ENCODE assay signal across 15 mouse cellular contexts in the genomic region with DNA sequence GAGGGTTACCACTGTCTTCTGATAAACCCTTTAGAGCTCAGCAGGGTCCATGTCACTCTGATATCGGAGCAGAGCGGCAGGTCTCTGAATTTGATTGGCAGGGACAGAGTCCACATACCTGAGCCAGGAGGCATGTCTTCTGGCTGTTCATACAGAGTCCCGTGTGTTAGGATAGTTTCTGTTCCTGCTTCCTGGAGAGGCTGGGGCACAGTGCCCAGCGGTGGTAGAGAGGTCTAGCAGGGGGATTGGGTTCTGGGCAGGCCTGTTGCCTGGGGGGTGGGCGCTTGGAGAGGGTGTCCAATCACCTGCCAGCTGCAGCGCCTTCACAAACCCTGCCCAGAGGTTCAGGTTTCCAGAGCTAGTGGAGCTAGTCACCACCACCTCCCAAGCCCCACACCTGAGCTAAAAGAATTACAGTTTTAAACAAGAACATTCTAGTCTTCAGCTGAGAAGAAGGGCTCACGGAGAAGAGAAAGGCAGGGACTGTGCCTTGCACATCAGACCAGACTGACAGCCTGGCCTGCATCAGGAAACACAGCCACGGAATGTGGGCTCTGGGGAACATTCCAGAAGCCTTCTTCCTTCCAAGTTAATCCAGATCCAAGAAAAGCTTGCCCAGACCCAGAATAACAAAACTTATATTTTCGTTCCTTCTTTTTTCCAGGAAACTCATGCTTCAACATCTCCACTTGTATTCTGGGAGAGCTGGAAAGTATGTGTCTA. TPM values are rescaled to one million over a fixed set of nuclear protein-coding genes. Genes with fewer than 3 reads are reported as not detected.
DNase-seq lines count a peak whose midpoint lies in the region; ATAC-seq and TF ChIP-seq lines count a peak whose summit lies in the region.
"Had no signal": no experiment of that assay in that cellular context is flagged by ENCODE, and none has a peak within 500 bp of the region (broad histone marks: within the 10 kb centered on the region; RNA-seq: fewer than 3 reads in every experiment).

No protein-coding gene starts in this region.

- 55% methylated on average over 9 of the region's 9 CpGs for WGBS in kidney, embryonic 16.5 days
- WGBS in intestine, embryonic 15.5 days = 50% methylated on average over 9 of the region's 9 CpGs
- WGBS in limb, embryonic 14.5 days = 52% methylated on average over 9 of the region's 9 CpGs

- DNase-seq in kidney, adult 18-20 months = no peak
- DNase-seq in limb, embryonic 14.5 days (ENCODE audit: low spot score) = peak; percentile 10
- DNase-seq in lung, postnatal 4 days = peak; percentile 34 to 71
- DNase-seq in embryo, embryonic 9.5 days (ENCODE audit: extremely low spot score) = no peak
- no peak for DNase-seq in liver
- DNase-seq: cerebellum, adult 11-12 months; thymus, postnatal 25 days had no signal

- peak overlapping the region; percentile 35 for H3K4me2 ChIP-seq in kidney, embryonic 16.5 days (replicated peaks; ENCODE audit: low read depth, low read length)
- H3K4me2 ChIP-seq in intestine, embryonic 15.5 days (replicated peaks) = peak overlapping the region; percentile 43
- 0 out of 2 replicates have a peak overlapping the region, but pooled peaks have one; percentile 5 for H3K4me2 ChIP-seq in limb, embryonic 14.5 days (replicated peaks; ENCODE audit: low read depth, low read length, severe bottlenecking)
- H3K4me2 ChIP-seq: heart, embryonic 15.5 days; hindbrain, embryonic 15.5 days had no signal

- H3K36me3 ChIP-seq in kidney, embryonic 16.5 days (ENCODE audit: insufficient read depth, low read length) = no peaks in the 10 kb centered on the region
- no peaks in the 10 kb centered on the region for H3K36me3 ChIP-seq in intestine, embryonic 15.5 days
- H3K36me3 ChIP-seq in limb, embryonic 14.5 days (ENCODE audit: control insufficient read depth, insufficient read depth, low read length) = no peaks in the 10 kb centered on the region
- H3K36me3 ChIP-seq: heart, embryonic 15.5 days; hindbrain, embryonic 15.5 days; midbrain, embryonic 10.5 days had no signal

- no peak for TF ChIP-seq POLR2A in limb, embryonic 14.5 days (IDR thresholded peaks at IDR 0.05; ENCODE audit: borderline replicate concordance, extremely low read depth, insufficient read depth, insufficient read length)

- ATAC-seq in kidney, embryonic 16.5 days (ENCODE audit: low FRiP score, low TSS enrichment) = peak; percentile 90; the same call in 1 of the 2 replicates
- peak; percentile 91 for ATAC-seq in intestine, embryonic 15.5 days
- ATAC-seq in limb, embryonic 14.5 days (ENCODE audit: low FRiP score, low read depth) = no peak
- ATAC-seq in activated CD4-positive, CD25-positive, alpha-beta regulatory T cell, adult 4 months = no peak

- no peaks in the 10 kb centered on the region for H3K9me3 ChIP-seq in kidney, embryonic 16.5 days (ENCODE audit: low read length)
- no peaks in the 10 kb centered on the region for H3K9me3 ChIP-seq in intestine, embryonic 15.5 days
- H3K9me3 ChIP-seq in limb, embryonic 14.5 days (ENCODE audit: control insufficient read depth, low read length) = no peaks in the 10 kb centered on the region
- H3K9me3 ChIP-seq: heart, embryonic 15.5 days; hindbrain, embryonic 15.5 days; midbrain, embryonic 10.5 days had no signal

- peaks cover 7% of the 10 kb centered on the region; the same call in 1 of the 2 replicates for H3K4me1 ChIP-seq in kidney, embryonic 16.5 days (ENCODE audit: insufficient read depth, low read length)
- H3K4me1 ChIP-seq in intestine, embryonic 15.5 days (replicated peaks) = no peaks in the 10 kb centered on the region
- peaks cover 3% of the 10 kb centered on the region; the same call in 1 of the 2 replicates for H3K4me1 ChIP-seq in limb, embryonic 14.5 days (ENCODE audit: control insufficient read depth, insufficient read depth, low read length)
- H3K4me1 ChIP-seq: midbrain, embryonic 10.5 days had no signal

- H3K9ac ChIP-seq in kidney, embryonic 16.5 days (replicated peaks; ENCODE audit: low read length) = no peak overlapping the region
- no peak overlapping the region; the same call in 1 of the 2 replicates for H3K9ac ChIP-seq in intestine, embryonic 15.5 days
- H3K9ac ChIP-seq in limb, embryonic 14.5 days (ENCODE audit: low read depth, low read length, severe bottlenecking) = no peak overlapping the region
- H3K9ac ChIP-seq: heart, embryonic 15.5 days; hindbrain, embryonic 15.5 days; liver, embryonic 14.5 days had no signal

- H3K4me3 ChIP-seq in kidney, embryonic 16.5 days (ENCODE audit: low read length) = no peak overlapping the region
- no peak overlapping the region for H3K4me3 ChIP-seq in intestine, embryonic 15.5 days (replicated peaks)
- no peak overlapping the region for H3K4me3 ChIP-seq in limb, embryonic 14.5 days (replicated peaks; ENCODE audit: low read length)
- H3K4me3 ChIP-seq: heart, embryonic 15.5 days; hindbrain, embryonic 15.5 days; midbrain, embryonic 10.5 days had no signal

- no peaks in the 10 kb centered on the region for H3K27me3 ChIP-seq in kidney, embryonic 16.5 days (ENCODE audit: insufficient read depth, low read length)
- no peaks in the 10 kb centered on the region for H3K27me3 ChIP-seq in intestine, embryonic 15.5 days (replicated peaks)
- H3K27me3 ChIP-seq in limb, embryonic 14.5 days (ENCODE audit: control insufficient read depth, insufficient read depth, low read length) = no peaks in the 10 kb centered on the region
- H3K27me3 ChIP-seq: heart, embryonic 15.5 days; hindbrain, embryonic 15.5 days had no signal

- H3K27ac ChIP-seq in kidney, embryonic 16.5 days (ENCODE audit: low read length) = no peak overlapping the region
- peak overlapping the region; percentile 66 for H3K27ac ChIP-seq in intestine, embryonic 15.5 days
- H3K27ac ChIP-seq in limb, embryonic 14.5 days (replicated peaks; ENCODE audit: low read depth, low read length) = no peak overlapping the region
- H3K27ac ChIP-seq: heart, embryonic 15.5 days; hindbrain, embryonic 15.5 days; liver, embryonic 14.5 days; midbrain, embryonic 10.5 days had no signal

RNA-seq across cellular contexts. Expression of a gene that starts 3.9 kb away (rescaled TPM):
- 0.10 and 0.18 TPM in 2 replicates for polyA plus RNA-seq in kidney, embryonic 16.5 days (2015; fragmentation: Nextera tagmentation; extraction: Ambion mirVana)
- polyA plus RNA-seq in intestine, embryonic 15.5 days (2015; fragmentation: Nextera tagmentation; extraction: Ambion mirVana) = 1.7 and 3.1 TPM in 2 replicates
- polyA plus RNA-seq in limb, embryonic 14.5 days (2012; rRNA removed) = 0.09 and 0.14 TPM in 2 replicates
- polyA plus RNA-seq in limb, embryonic 14.5 days (2014; fragmentation: Nextera tagmentation; extraction: Ambion mirVana) = 0.17 and 0.28 TPM in 2 replicates
- not detected for polyA plus RNA-seq in activated CD4-positive, CD25-positive, alpha-beta regulatory T cell, adult 4 months (2017; shearing (Covaris generic))
- polyA plus RNA-seq: gonadal fat pad, adult 2 months; liver, embryonic 14.5 days; midbrain, embryonic 10.5 days had no signal

Comparison
In these comparisons a context has a peak if more than half of its experiments do, and no peak if none do; other contexts are left out.
1. ATAC-seq: peak in kidney, embryonic 16.5 days (single experiment) and intestine, embryonic 15.5 days (single experiment); none in limb, embryonic 14.5 days (single experiment) and activated CD4-positive, CD25-positive, alpha-beta regulatory T cell, adult 4 months (single experiment).
2. DNase-seq: peak in limb, embryonic 14.5 days (single experiment) and lung, postnatal 4 days (2 of 2); none in kidney, adult 18-20 months (single experiment), embryo, embryonic 9.5 days (single experiment) and liver (single experiment).
3. Peak in every context shown above with its lines, with median percentiles within 50 percentile points of each other: H3K4me2 ChIP-seq.